Mouse (Mus musculus): Measurements from ENCODE around the gene Cacng7. TPM values are rescaled to one million over a fixed set of nuclear protein-coding genes. Genes with fewer than 3 reads are reported as not detected.

The Cacng7 gene
- not detected for polyA plus RNA-seq (2014; fragmentation: Illumina TruSeq; extraction: RNeasy Lipid Tissue Mini Kit (QIAGEN cat#74804); ENCODE audit: low read depth, low replicate concordance)

GRCm38 (mm10) chr7:3332619-3333521 lies at the start of gene Cacng7:
Gene Cacng7, plus strand, starts transcription at chr7:3332955.

GRCm38 (mm10) chr7:3288976-3289970 lies 43.5 kb upstream of the Cacng7 start, which contains the start of the genes Myadm and Prkcg:
Gene Myadm, plus strand, starts transcription at chr7:3289080.
Gene Prkcg, plus strand, starts transcription at chr7:3289179.

GRCm38 (mm10) chr7:3390413-3391080 lies 57.8 kb downstream of the Cacng7 start, which contains the start of gene Cacng8:
Gene Cacng8, plus strand, starts transcription at chr7:3390683.

Other genes with a start within 250 kb of the Cacng7 start
- gene AU018091, start 163.8 kb upstream of the Cacng7 start, polyA plus RNA-seq (2014; fragmentation: Illumina TruSeq; extraction: RNeasy Lipid Tissue Mini Kit (QIAGEN cat#74804); ENCODE audit: low read depth, low replicate concordance): not detected
- 6.7 TPM for gene Nlrp12, start 83.2 kb upstream of the Cacng7 start, polyA plus RNA-seq (2014; fragmentation: Illumina TruSeq; extraction: RNeasy Lipid Tissue Mini Kit (QIAGEN cat#74804); ENCODE audit: low read depth, low replicate concordance)
- gene Myadm, start 43.9 kb upstream of the Cacng7 start, polyA plus RNA-seq (2014; fragmentation: Illumina TruSeq; extraction: RNeasy Lipid Tissue Mini Kit (QIAGEN cat#74804); ENCODE audit: low read depth, low replicate concordance): 23.1 TPM
- 0.19 TPM for gene Prkcg, start 43.8 kb upstream of the Cacng7 start, polyA plus RNA-seq (2014; fragmentation: Illumina TruSeq; extraction: RNeasy Lipid Tissue Mini Kit (QIAGEN cat#74804); ENCODE audit: low read depth, low replicate concordance)
- not detected for gene Cacng8, start 57.7 kb downstream of the Cacng7 start, polyA plus RNA-seq (2014; fragmentation: Illumina TruSeq; extraction: RNeasy Lipid Tissue Mini Kit (QIAGEN cat#74804); ENCODE audit: low read depth, low replicate concordance)
- not detected for gene Cacng6, start 91.2 kb downstream of the Cacng7 start, polyA plus RNA-seq (2014; fragmentation: Illumina TruSeq; extraction: RNeasy Lipid Tissue Mini Kit (QIAGEN cat#74804); ENCODE audit: low read depth, low replicate concordance)
- not detected for gene Tarm1, start 169.7 kb downstream of the Cacng7 start, polyA plus RNA-seq (2014; fragmentation: Illumina TruSeq; extraction: RNeasy Lipid Tissue Mini Kit (QIAGEN cat#74804); ENCODE audit: low read depth, low replicate concordance)